Mouse (Mus musculus) testis, adult 2 months (tissue): Measurements from ENCODE around the gene Gpr180. TPM values are rescaled to one million over a fixed set of nuclear protein-coding genes. Genes with fewer than 3 reads are reported as not detected.

ENCODE experiments used
- H3K27ac ChIP-seq: fragments of 200-500 bp; 2 replicates; pipeline ENCODE4 v1.5.1; 2012; ENCODE audit warnings: low read depth, low read length; ENCODE audit not compliant: control insufficient read depth, insufficient read depth
- H3K27me3 ChIP-seq: fragments of 200-500 bp; 2 replicates; pipeline ENCODE4 v1.6.1; 2012; ENCODE audit warnings: mild to moderate bottlenecking, low read length, moderate library complexity; ENCODE audit not compliant: control insufficient read depth, insufficient read depth
- H3K36me3 ChIP-seq: fragments of 200-500 bp; 2 replicates; pipeline ENCODE4 v1.6.1; 2012; ENCODE audit warnings: mild to moderate bottlenecking, low read length; ENCODE audit not compliant: control insufficient read depth, insufficient read depth
- H3K4me1 ChIP-seq: fragments of 200-500 bp; 2 replicates; pipeline ENCODE4 v1.6.1; 2012; ENCODE audit warnings: low read length; ENCODE audit not compliant: control insufficient read depth, insufficient read depth
- H3K4me3 ChIP-seq: fragments of 200-500 bp; 2 replicates; pipeline ENCODE4 v1.5.1; 2012; ENCODE audit warnings: low read depth, mild to moderate bottlenecking, low read length, moderate library complexity, mixed read lengths; ENCODE audit not compliant: control insufficient read depth
- CTCF ChIP-seq: fragments of 200-500 bp; IDR thresholded peaks from 2 replicates; pipeline ENCODE4 v1.5.1; 2012; ENCODE audit warnings: low read depth, mild to moderate bottlenecking, inconsistent platforms, low read length, moderate library complexity; ENCODE audit not compliant: control insufficient read depth, insufficient read depth, insufficient replicate concordance
- POLR2A ChIP-seq: fragments of 200-500 bp; IDR thresholded peaks from 2 replicates; pipeline ENCODE4 v1.6.1; 2012; ENCODE audit warnings: low read depth, mild to moderate bottlenecking, inconsistent platforms, low read length, moderate library complexity; ENCODE audit not compliant: control insufficient read depth
- polyA plus RNA-seq: library from polyadenylated mRNA; depleted of rRNA; stranded (reverse); fragments of >200 nt; gene quantifications from 2 replicates; pipeline ENCODE4 v1.2.3, GENCODE M21; 2012

Gene Gpr180
- polyA plus RNA-seq, 1 experiment, result 26.3 TPM

GRCm38 (mm10) chr14:118113116-118113515, 23.8 kb upstream of the Gpr180 start:
- no peaks in the 10 kb centered on the region for H3K27me3 ChIP-seq
- peaks cover 4% of the 10 kb centered on the region for H3K36me3 ChIP-seq
- TF ChIP-seq CTCF, result no peak
- TF ChIP-seq POLR2A, result no peak
- H3K27ac ChIP-seq, result no peak overlapping the region
- no peak overlapping the region for H3K4me3 ChIP-seq
- H3K4me1 ChIP-seq, result no peaks in the 10 kb centered on the region

GRCm38 (mm10) chr14:118124129-118124528, 12.8 kb upstream of the Gpr180 start:
- Histone ChIP-seq H3K36me3 (no peaks in the 10 kb centered on the region; the same call in 1 of the 2 replicates), H3K27me3 (no peaks in the 10 kb centered on the region), H3K27ac (no peak overlapping the region), H3K4me1 (no peaks in the 10 kb centered on the region), H3K4me3 (no peak overlapping the region)
- TF ChIP-seq CTCF, result no peak
- no peak for TF ChIP-seq POLR2A

- H3K27ac ChIP-seq, result no peak overlapping the region
- H3K36me3 ChIP-seq, result no peaks in the 10 kb centered on the region; the same call in 1 of the 2 replicates
- H3K4me1 ChIP-seq, result no peaks in the 10 kb centered on the region
- H3K4me3 ChIP-seq, result no peak overlapping the region
- H3K27me3 ChIP-seq, result no peaks in the 10 kb centered on the region
- TF ChIP-seq POLR2A (no peak), CTCF (no peak)
Measured at GRCm38 (mm10) chr14:118124771-118125170, 12.2 kb upstream of the Gpr180 start.

- Histone ChIP-seq H3K27ac (no peak overlapping the region), H3K36me3 (no peaks in the 10 kb centered on the region; the same call in 1 of the 2 replicates), H3K4me1 (no peaks in the 10 kb centered on the region), H3K27me3 (no peaks in the 10 kb centered on the region), H3K4me3 (no peak overlapping the region)
- TF ChIP-seq CTCF, result no peak
- TF ChIP-seq POLR2A, result no peak
Measured at GRCm38 (mm10) chr14:118126301-118126700, 10.7 kb upstream of the Gpr180 start.

GRCm38 (mm10) chr14:118131472-118131871, 5.5 kb upstream of the Gpr180 start:
- no peak overlapping the region for H3K27ac ChIP-seq
- H3K27me3 ChIP-seq, result no peaks in the 10 kb centered on the region
- peaks cover 15% of the 10 kb centered on the region for H3K4me1 ChIP-seq
- no peaks in the 10 kb centered on the region for H3K36me3 ChIP-seq
- peak overlapping the region; percentile 99 for H3K4me3 ChIP-seq
- TF ChIP-seq POLR2A (no peak), CTCF (no peak)

- Histone ChIP-seq H3K36me3 (no peaks in the 10 kb centered on the region), H3K4me3 (peak overlapping the region; percentile 99), H3K27me3 (no peaks in the 10 kb centered on the region), H3K4me1 (peaks cover 15% of the 10 kb centered on the region), H3K27ac (peak overlapping the region; percentile 81)
- TF ChIP-seq CTCF, result no peak
- no peak for TF ChIP-seq POLR2A
Measured at GRCm38 (mm10) chr14:118131931-118132641, 4.9 kb upstream of the Gpr180 start.

- H3K27ac ChIP-seq, result peak within 1 kb of the TSS; percentile 81
- no peaks in the 10 kb centered on the region for H3K36me3 ChIP-seq
- no peaks in the 10 kb centered on the region for H3K27me3 ChIP-seq
- H3K4me1 ChIP-seq, result peaks cover 17% of the 10 kb centered on the region
- H3K4me3 ChIP-seq, result peak within 1 kb of the TSS; percentile 99
- TF ChIP-seq CTCF (no peak), POLR2A (peak; percentile 85)
Measured at GRCm38 (mm10) chr14:118132642-118132977, 4.3 kb upstream of the Gpr180 start, which contains the start of gene Tgds. Tgds (minus strand) TSS chr14:118132755.

GRCm38 (mm10) chr14:118137487-118137886, 529 bp downstream of the Gpr180 start:
- peak overlapping the region; percentile 95 for H3K27ac ChIP-seq
- H3K4me3 ChIP-seq, result peak overlapping the region; percentile 97
- H3K4me1 ChIP-seq, result peaks cover 8% of the 10 kb centered on the region
- H3K36me3 ChIP-seq, result no peaks in the 10 kb centered on the region
- H3K27me3 ChIP-seq, result no peaks in the 10 kb centered on the region
- no peak for TF ChIP-seq CTCF
- no peak for TF ChIP-seq POLR2A
